ENCODE assay signal across 8 mouse cellular contexts in genomic region chr11:69804652-69804940, GRCm38 (mm10). TPM values are rescaled to one million over a fixed set of nuclear protein-coding genes. Genes with fewer than 3 reads are reported as not detected.
DNase-seq lines count a peak whose midpoint lies in the region; ATAC-seq and TF ChIP-seq lines count a peak whose summit lies in the region.

No protein-coding gene starts in this region.

- no peak for ATAC-seq in embryonic facial prominence, embryonic 12.5 days (ENCODE audit: insufficient number of reproducible peaks, insufficient read depth, low FRiP score, low TSS enrichment)
- no peak for ATAC-seq in hindbrain, embryonic 13.5 days (ENCODE audit: low FRiP score)
- no peak for ATAC-seq in liver, embryonic 12.5 days
- no peak for ATAC-seq in neural tube, embryonic 13.5 days (ENCODE audit: low read depth)

- TF ChIP-seq CTCF in E14TG2a.4 (conservative IDR thresholded peaks at IDR 0.05; ENCODE audit: low read length), result no peak

- no peak for DNase-seq in right cerebral cortex, adult 18-20 months
- no peak for DNase-seq in urinary bladder, postnatal 10 days (ENCODE audit: low spot score)
- no peak for DNase-seq in cerebellum, adult 9-10 months

- peak overlapping the region; percentile 90 for H3K4me2 ChIP-seq in embryonic facial prominence, embryonic 12.5 days (replicated peaks)
- peak overlapping the region; percentile 94 for H3K4me2 ChIP-seq in hindbrain, embryonic 13.5 days
- H3K4me2 ChIP-seq in liver, embryonic 12.5 days, result peak overlapping the region; percentile 70
- peak overlapping the region; percentile 96 for H3K4me2 ChIP-seq in neural tube, embryonic 13.5 days

- peaks cover 54% of the 10 kb centered on the region for H3K27me3 ChIP-seq in E14TG2a.4 (ENCODE audit: insufficient read depth, low read length)
- H3K27me3 ChIP-seq in embryonic facial prominence, embryonic 12.5 days, result peaks cover 56% of the 10 kb centered on the region
- peaks cover 51% of the 10 kb centered on the region for H3K27me3 ChIP-seq in hindbrain, embryonic 13.5 days
- H3K27me3 ChIP-seq in liver, embryonic 12.5 days (replicated peaks), result peaks cover 86% of the 10 kb centered on the region
- peaks cover 42% of the 10 kb centered on the region for H3K27me3 ChIP-seq in neural tube, embryonic 13.5 days

- WGBS in embryonic facial prominence, embryonic 12.5 days, result 6% methylated on average over 12 of the region's 12 CpGs
- WGBS in hindbrain, embryonic 13.5 days, result 5% methylated on average over 12 of the region's 12 CpGs
- 15% methylated on average over 12 of the region's 12 CpGs for WGBS in liver, embryonic 12.5 days (ENCODE audit: insufficient replicate concordance)
- 5% methylated on average over 12 of the region's 12 CpGs for WGBS in neural tube, embryonic 13.5 days

- peak overlapping the region; percentile 83 for H3K4me3 ChIP-seq in E14TG2a.4 (replicated peaks; ENCODE audit: low read length)
- H3K4me3 ChIP-seq in embryonic facial prominence, embryonic 12.5 days, result peak overlapping the region; percentile 42; the same call in 1 of the 2 replicates
- H3K4me3 ChIP-seq in hindbrain, embryonic 13.5 days, result 0 out of 2 replicates have a peak overlapping the region, but pooled peaks have one; percentile 10
- H3K4me3 ChIP-seq in liver, embryonic 12.5 days, result peak overlapping the region; percentile 57; the same call in 1 of the 2 replicates
- H3K4me3 ChIP-seq in neural tube, embryonic 13.5 days, result peak overlapping the region; percentile 60

- peaks cover 61% of the 10 kb centered on the region for H3K4me1 ChIP-seq in E14TG2a.4 (replicated peaks; ENCODE audit: low read depth, low read length)
- H3K4me1 ChIP-seq in embryonic facial prominence, embryonic 12.5 days, result peaks cover 47% of the 10 kb centered on the region
- peaks cover 57% of the 10 kb centered on the region for H3K4me1 ChIP-seq in hindbrain, embryonic 13.5 days (replicated peaks)
- H3K4me1 ChIP-seq in liver, embryonic 12.5 days, result peaks cover 53% of the 10 kb centered on the region
- H3K4me1 ChIP-seq in neural tube, embryonic 13.5 days (replicated peaks), result peaks cover 57% of the 10 kb centered on the region

- no peaks in the 10 kb centered on the region for H3K9me3 ChIP-seq in E14TG2a.4 (ENCODE audit: low read length)
- H3K9me3 ChIP-seq in embryonic facial prominence, embryonic 12.5 days, result no peaks in the 10 kb centered on the region
- 0 out of 2 replicates have a peak, but pooled peaks cover 3% of the 10 kb centered on the region for H3K9me3 ChIP-seq in hindbrain, embryonic 13.5 days
- H3K9me3 ChIP-seq in liver, embryonic 12.5 days (replicated peaks), result 0 out of 2 replicates have a peak, but pooled peaks cover 5% of the 10 kb centered on the region
- no peaks in the 10 kb centered on the region for H3K9me3 ChIP-seq in neural tube, embryonic 13.5 days

- no peaks in the 10 kb centered on the region for H3K36me3 ChIP-seq in E14TG2a.4 (ENCODE audit: insufficient read depth, low read length)
- no peaks in the 10 kb centered on the region for H3K36me3 ChIP-seq in embryonic facial prominence, embryonic 12.5 days
- H3K36me3 ChIP-seq in hindbrain, embryonic 13.5 days, result no peaks in the 10 kb centered on the region
- no peaks in the 10 kb centered on the region for H3K36me3 ChIP-seq in liver, embryonic 12.5 days
- no peaks in the 10 kb centered on the region for H3K36me3 ChIP-seq in neural tube, embryonic 13.5 days

- H3K9ac ChIP-seq in embryonic facial prominence, embryonic 12.5 days, result 0 out of 2 replicates have a peak overlapping the region, but pooled peaks have one; percentile 41
- no peak overlapping the region; the same call in 1 of the 2 replicates for H3K9ac ChIP-seq in hindbrain, embryonic 13.5 days
- no peak overlapping the region for H3K9ac ChIP-seq in liver, embryonic 12.5 days
- peak overlapping the region; percentile 6; the same call in 1 of the 2 replicates for H3K9ac ChIP-seq in neural tube, embryonic 13.5 days

- no peak overlapping the region for H3K27ac ChIP-seq in embryonic facial prominence, embryonic 12.5 days
- H3K27ac ChIP-seq in hindbrain, embryonic 13.5 days, result no peak overlapping the region
- no peak overlapping the region for H3K27ac ChIP-seq in liver, embryonic 12.5 days
- no peak overlapping the region for H3K27ac ChIP-seq in neural tube, embryonic 13.5 days (replicated peaks)

RNA-seq across cellular contexts. Expression of gene Tmem102, which starts 0.8 kb away (rescaled TPM):
- polyA plus RNA-seq in embryonic facial prominence, embryonic 12.5 days (2016; fragmentation: Nextera tagmentation; extraction: Ambion mirVana), result 2.9 and 3.0 TPM in 2 replicates
- 1.1 TPM in 2 replicates for polyA plus RNA-seq in hindbrain, embryonic 13.5 days (2015; fragmentation: Nextera tagmentation; extraction: Ambion mirVana)
- 0.59 and 0.72 TPM in 2 replicates for polyA plus RNA-seq in liver, embryonic 12.5 days (2016; fragmentation: Nextera tagmentation; extraction: Ambion mirVana)
- polyA plus RNA-seq in neural tube, embryonic 13.5 days (2015; fragmentation: Nextera tagmentation; extraction: Ambion mirVana), result 0.74 and 1.4 TPM in 2 replicates

RNA-seq across cellular contexts. Expression of gene Fgf11, which starts 2.9 kb away (rescaled TPM):
- 1.7 and 2.2 TPM in 2 replicates for polyA plus RNA-seq in embryonic facial prominence, embryonic 12.5 days (2016; fragmentation: Nextera tagmentation; extraction: Ambion mirVana)
- polyA plus RNA-seq in hindbrain, embryonic 13.5 days (2015; fragmentation: Nextera tagmentation; extraction: Ambion mirVana), result 4.8 and 5.5 TPM in 2 replicates
- polyA plus RNA-seq in liver, embryonic 12.5 days (2016; fragmentation: Nextera tagmentation; extraction: Ambion mirVana), result 0.45 and 0.48 TPM in 2 replicates
- 6.8 and 8.9 TPM in 2 replicates for polyA plus RNA-seq in neural tube, embryonic 13.5 days (2015; fragmentation: Nextera tagmentation; extraction: Ambion mirVana)

RNA-seq across cellular contexts. Expression of gene Chrnb1, which starts 8.9 kb away (rescaled TPM):
- polyA plus RNA-seq in embryonic facial prominence, embryonic 12.5 days (2016; fragmentation: Nextera tagmentation; extraction: Ambion mirVana), result 11.1 and 11.9 TPM in 2 replicates
- 1.5 and 2.6 TPM in 2 replicates for polyA plus RNA-seq in hindbrain, embryonic 13.5 days (2015; fragmentation: Nextera tagmentation; extraction: Ambion mirVana)
- polyA plus RNA-seq in liver, embryonic 12.5 days (2016; fragmentation: Nextera tagmentation; extraction: Ambion mirVana), result 0.63 and 0.64 TPM in 2 replicates
- 2.4 and 4.5 TPM in 2 replicates for polyA plus RNA-seq in neural tube, embryonic 13.5 days (2015; fragmentation: Nextera tagmentation; extraction: Ambion mirVana)

RNA-seq across cellular contexts. Expression of gene Gm39566, which starts 10.5 kb away (rescaled TPM):
- polyA plus RNA-seq in embryonic facial prominence, embryonic 12.5 days (2016; fragmentation: Nextera tagmentation; extraction: Ambion mirVana), result not detected in 2 replicates
- not detected in 2 replicates for polyA plus RNA-seq in hindbrain, embryonic 13.5 days (2015; fragmentation: Nextera tagmentation; extraction: Ambion mirVana)
- polyA plus RNA-seq in liver, embryonic 12.5 days (2016; fragmentation: Nextera tagmentation; extraction: Ambion mirVana), result not detected in 2 replicates
- not detected in 2 replicates for polyA plus RNA-seq in neural tube, embryonic 13.5 days (2015; fragmentation: Nextera tagmentation; extraction: Ambion mirVana)

RNA-seq across cellular contexts. Expression of gene Spem2, which starts 13.7 kb away (rescaled TPM):
- not detected in 2 replicates for polyA plus RNA-seq in embryonic facial prominence, embryonic 12.5 days (2016; fragmentation: Nextera tagmentation; extraction: Ambion mirVana)
- polyA plus RNA-seq in hindbrain, embryonic 13.5 days (2015; fragmentation: Nextera tagmentation; extraction: Ambion mirVana), result 0.10 TPM in 1 of 2 replicates, not detected in the other
- polyA plus RNA-seq in liver, embryonic 12.5 days (2016; fragmentation: Nextera tagmentation; extraction: Ambion mirVana), result not detected in 2 replicates
- polyA plus RNA-seq in neural tube, embryonic 13.5 days (2015; fragmentation: Nextera tagmentation; extraction: Ambion mirVana), result not detected in 2 replicates

Comparison
In these comparisons a context has a peak if more than half of its experiments do, and no peak if none do; other contexts are left out.
1. H3K4me3 ChIP-seq: peak in every context shown above with its lines; median percentile 83 in E14TG2a.4; 60 in neural tube, embryonic 13.5 days; 57 in liver, embryonic 12.5 days; 42 in embryonic facial prominence, embryonic 12.5 days; 10 in hindbrain, embryonic 13.5 days.
2. H3K9ac ChIP-seq: peak in embryonic facial prominence, embryonic 12.5 days (single experiment) and neural tube, embryonic 13.5 days (single experiment); none in hindbrain, embryonic 13.5 days (single experiment) and liver, embryonic 12.5 days (single experiment).
3. Peak in every context shown above with its lines, with median percentiles within 50 percentile points of each other: H3K4me2 ChIP-seq.